ENCODE assay signal across 24 mouse cellular contexts in the genomic region with DNA sequence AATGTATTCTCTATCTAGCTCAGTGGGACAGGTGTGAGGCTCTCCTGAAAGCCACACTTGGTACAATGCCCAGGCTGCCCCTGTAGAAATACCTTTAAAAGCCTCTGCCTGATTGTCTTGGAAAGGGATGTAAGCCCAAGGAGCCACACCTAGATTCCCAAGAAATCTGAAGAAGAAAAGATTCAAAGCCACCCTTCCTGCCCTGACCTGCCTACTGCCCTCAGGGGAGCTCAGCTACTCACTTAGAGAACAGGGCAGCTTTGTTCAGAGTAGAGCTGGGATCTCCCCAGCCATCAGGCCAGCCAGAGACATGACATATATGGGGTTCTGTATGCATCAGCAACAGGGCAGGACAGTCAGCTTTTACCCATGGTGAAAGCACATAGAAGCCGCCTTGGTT. TPM values are rescaled to one million over a fixed set of nuclear protein-coding genes. Genes with fewer than 3 reads are reported as not detected.
DNase-seq lines count a peak whose midpoint lies in the region; ATAC-seq and TF ChIP-seq lines count a peak whose summit lies in the region.
"Had no signal": no experiment of that assay in that cellular context is flagged by ENCODE, and none has a peak within 500 bp of the region (broad histone marks: within the 10 kb centered on the region; RNA-seq: fewer than 3 reads in every experiment).

No protein-coding gene starts in this region.

- no peak overlapping the region for H3K9ac ChIP-seq in embryonic facial prominence, embryonic 14.5 days (ENCODE audit: low read depth, low read length)
- H3K9ac ChIP-seq in liver, embryonic 12.5 days: no peak overlapping the region
- H3K9ac ChIP-seq: embryonic facial prominence, embryonic 13.5 days; forebrain, embryonic 12.5 days had no signal

- no peaks in the 10 kb centered on the region for H3K4me1 ChIP-seq in embryonic facial prominence, embryonic 14.5 days (ENCODE audit: control insufficient read depth, insufficient read depth, low read length)
- no peaks in the 10 kb centered on the region for H3K4me1 ChIP-seq in embryonic facial prominence, embryonic 10.5 days
- H3K4me1 ChIP-seq in liver, embryonic 12.5 days: no peaks in the 10 kb centered on the region
- H3K4me1 ChIP-seq: embryonic facial prominence, embryonic 13.5 days; forebrain, embryonic 10.5 days; forebrain, embryonic 12.5 days had no signal

- H3K9me3 ChIP-seq in embryonic facial prominence, embryonic 14.5 days (ENCODE audit: control insufficient read depth, low read length): no peaks in the 10 kb centered on the region
- no peaks in the 10 kb centered on the region for H3K9me3 ChIP-seq in embryonic facial prominence, embryonic 10.5 days
- H3K9me3 ChIP-seq in liver, embryonic 12.5 days (replicated peaks): no peaks in the 10 kb centered on the region
- H3K9me3 ChIP-seq: embryonic facial prominence, embryonic 13.5 days; forebrain, embryonic 10.5 days; forebrain, embryonic 12.5 days; G1E had no signal

- no peaks in the 10 kb centered on the region for H3K27me3 ChIP-seq in embryonic facial prominence, embryonic 14.5 days (replicated peaks; ENCODE audit: control insufficient read depth, insufficient read depth, low read length)
- H3K27me3 ChIP-seq in embryonic facial prominence, embryonic 10.5 days (replicated peaks; ENCODE audit: low read depth, poor library complexity, severe bottlenecking): no peaks in the 10 kb centered on the region
- no peaks in the 10 kb centered on the region for H3K27me3 ChIP-seq in liver, embryonic 12.5 days (replicated peaks)
- H3K27me3 ChIP-seq: embryonic facial prominence, embryonic 13.5 days; forebrain, embryonic 12.5 days had no signal

- TF ChIP-seq CTCF in gastrocnemius, adult 2 months (IDR thresholded peaks at IDR 0.05): no peak

- peak; percentile 47 for DNase-seq in embryonic facial prominence, embryonic 14.5 days (ENCODE audit: low spot score)
- DNase-seq in embryonic facial prominence, embryonic 10.5 days (ENCODE audit: low spot score): no peak
- DNase-seq in ES-CJ7 (ENCODE audit: low read depth, low spot score) (peak; percentile 30), R1 (ENCODE audit: low read depth, low spot score) (peak; percentile 67)
- DNase-seq in fat pad, adult 2 months (ENCODE audit: extremely low read depth, low read depth, low spot score): peak; percentile 76
- no peak for DNase-seq in adrenal gland, postnatal 25 days
- DNase-seq in gastrocnemius, adult 2 months: no peak
- DNase-seq: adrenal gland, adult 8-10 months; adrenal gland, postnatal 14 days; B cell, adult 2 months; cerebellum, adult 11 months; cerebellum, adult 18-20 months; cerebellum, adult 9-10 months; cerebellum, postnatal 10 days; cerebellum, postnatal 25 days had no signal

- no peak overlapping the region for H3K4me2 ChIP-seq in embryonic facial prominence, embryonic 14.5 days (ENCODE audit: low read depth, low read length)
- H3K4me2 ChIP-seq in liver, embryonic 12.5 days: no peak overlapping the region
- H3K4me2 ChIP-seq: embryonic facial prominence, embryonic 13.5 days; forebrain, embryonic 12.5 days had no signal

- no peaks in the 10 kb centered on the region for H3K36me3 ChIP-seq in embryonic facial prominence, embryonic 14.5 days (ENCODE audit: control insufficient read depth, insufficient read depth, low read length)
- no peaks in the 10 kb centered on the region for H3K36me3 ChIP-seq in embryonic facial prominence, embryonic 10.5 days (replicated peaks)
- no peaks in the 10 kb centered on the region for H3K36me3 ChIP-seq in liver, embryonic 12.5 days
- H3K36me3 ChIP-seq: embryonic facial prominence, embryonic 13.5 days; forebrain, embryonic 10.5 days; forebrain, embryonic 12.5 days; G1E had no signal

- H3K4me3 ChIP-seq in embryonic facial prominence, embryonic 14.5 days (ENCODE audit: low read depth, low read length): no peak overlapping the region
- no peak overlapping the region for H3K4me3 ChIP-seq in embryonic facial prominence, embryonic 10.5 days
- no peak overlapping the region for H3K4me3 ChIP-seq in liver, embryonic 12.5 days
- no peak overlapping the region for H3K4me3 ChIP-seq in gastrocnemius, adult 2 months
- H3K4me3 ChIP-seq: embryonic facial prominence, embryonic 13.5 days; forebrain, embryonic 10.5 days; forebrain, embryonic 12.5 days had no signal

- WGBS in embryonic facial prominence, embryonic 14.5 days: 86% methylated on average over 1 of the region's 1 CpGs
- WGBS in embryonic facial prominence, embryonic 10.5 days: 91% methylated on average over 1 of the region's 1 CpGs
- 88% methylated on average over 1 of the region's 1 CpGs for WGBS in liver, embryonic 12.5 days (ENCODE audit: insufficient replicate concordance)

- H3K27ac ChIP-seq in embryonic facial prominence, embryonic 14.5 days (replicated peaks; ENCODE audit: low read depth, low read length): no peak overlapping the region
- H3K27ac ChIP-seq in embryonic facial prominence, embryonic 10.5 days (replicated peaks): no peak overlapping the region
- no peak overlapping the region for H3K27ac ChIP-seq in liver, embryonic 12.5 days
- H3K27ac ChIP-seq in gastrocnemius, adult 2 months: no peak overlapping the region
- H3K27ac ChIP-seq: embryonic facial prominence, embryonic 13.5 days; forebrain, embryonic 10.5 days; forebrain, embryonic 12.5 days had no signal

- intact Hi-C loops in gastrocnemius, adult 2 months (cut with DNase I): no loop called here

- peak; percentile 41; the same call in 1 of the 2 replicates for ATAC-seq in embryonic facial prominence, embryonic 14.5 days (ENCODE audit: low read depth)
- no peak for ATAC-seq in liver, embryonic 12.5 days
- ATAC-seq: activated CD4-positive, CD25-positive, alpha-beta regulatory T cell, adult 4 months; CD4-positive, CD25-positive, alpha-beta regulatory T cell, adult 4 months; forebrain, embryonic 14.5 days; Patski had no signal

RNA-seq across cellular contexts. Expression of a gene that starts 29.3 kb away (rescaled TPM):
- 2.7 and 3.9 TPM in 2 replicates for polyA plus RNA-seq in embryonic facial prominence, embryonic 14.5 days (2014; fragmentation: Nextera tagmentation; extraction: Ambion mirVana)
- 0.52 and 0.62 TPM in 2 replicates for polyA plus RNA-seq in embryonic facial prominence, embryonic 10.5 days (2016; fragmentation: Nextera tagmentation; extraction: Ambion mirVana)
- 0.12 and 0.16 TPM in 2 replicates for polyA plus RNA-seq in liver, embryonic 12.5 days (2016; fragmentation: Nextera tagmentation; extraction: Ambion mirVana)
- 0.90 and 1.5 TPM in 2 replicates for total RNA-seq in adrenal gland, postnatal 25 days (2021)
- not detected for total RNA-seq in gastrocnemius, adult 2 months (2021)
- polyA plus RNA-seq: CD4-positive, CD25-positive, alpha-beta regulatory T cell, adult 4 months; G1E; Patski had no signal

RNA-seq across cellular contexts. Expression of a gene that starts 33.6 kb away (rescaled TPM):
- 594 and 607 TPM in 2 replicates for polyA plus RNA-seq in embryonic facial prominence, embryonic 14.5 days (2014; fragmentation: Nextera tagmentation; extraction: Ambion mirVana)
- 625 and 652 TPM in 2 replicates for polyA plus RNA-seq in embryonic facial prominence, embryonic 10.5 days (2016; fragmentation: Nextera tagmentation; extraction: Ambion mirVana)
- 309 and 312 TPM in 2 replicates for polyA plus RNA-seq in liver, embryonic 12.5 days (2016; fragmentation: Nextera tagmentation; extraction: Ambion mirVana)
- 156 TPM in 2 replicates for total RNA-seq in adrenal gland, postnatal 25 days (2021)
- total RNA-seq in gastrocnemius, adult 2 months (2021): 10 to 100 TPM; 40.1 to 49.5 TPM

RNA-seq across cellular contexts. Expression of a gene that starts 48.4 kb away (rescaled TPM):
- polyA plus RNA-seq in embryonic facial prominence, embryonic 14.5 days (2014; fragmentation: Nextera tagmentation; extraction: Ambion mirVana): 19.3 and 23.3 TPM in 2 replicates
- polyA plus RNA-seq in embryonic facial prominence, embryonic 10.5 days (2016; fragmentation: Nextera tagmentation; extraction: Ambion mirVana): 41.8 and 43.4 TPM in 2 replicates
- 26.4 and 26.5 TPM in 2 replicates for polyA plus RNA-seq in liver, embryonic 12.5 days (2016; fragmentation: Nextera tagmentation; extraction: Ambion mirVana)
- total RNA-seq in adrenal gland, postnatal 25 days (2021): 13.8 and 16.1 TPM in 2 replicates
- 1 to 10 TPM; 8.8 to 9.2 TPM for total RNA-seq in gastrocnemius, adult 2 months (2021)

Comparison
In these comparisons a context has a peak if more than half of its experiments do, and no peak if none do; other contexts are left out.
1. DNase-seq: peak in embryonic facial prominence, embryonic 14.5 days (single experiment), ES-CJ7 (single experiment), R1 (single experiment) and fat pad, adult 2 months (single experiment); none in embryonic facial prominence, embryonic 10.5 days (single experiment), adrenal gland, postnatal 25 days (single experiment) and gastrocnemius, adult 2 months (single experiment).